Mouse (Mus musculus) CH12.LX (cell line): ENCODE data around the gene Gm20388. TPM values are rescaled to one million over a fixed set of nuclear protein-coding genes. Genes with fewer than 3 reads are reported as not detected.

ENCODE experiments used
- DNase-seq: peaks from one replicate; pipeline ENCODE4 v3.0.0-alpha.2; 2013; ENCODE audit errors: extremely low read depth
- H3K27ac ChIP-seq: 2 replicates; pipeline ENCODE4 v1.5.1; 2012; ENCODE audit warnings: low read depth, mild to moderate bottlenecking, control low read depth, moderate library complexity; ENCODE audit not compliant: insufficient read depth
- H3K27me3 ChIP-seq: replicated peaks from 2 replicates; pipeline ENCODE3; 2012; ENCODE audit warnings: inconsistent platforms
- H3K36me3 ChIP-seq, 2 experiments: replicated peaks in 1 of 2; 2 replicates each; pipeline versions ENCODE3 to v1.6.1; 2012; ENCODE audit warnings: inconsistent platforms in 1 of 2, low read length in 1 of 2, mild to moderate bottlenecking in 1 of 2, mixed read lengths in 1 of 2, moderate library complexity in 1 of 2; ENCODE audit not compliant: control insufficient read depth in 1 of 2, insufficient read depth in 1 of 2
- H3K4me1 ChIP-seq, 2 experiments: 2 replicates each; pipeline ENCODE4 v1.6.1; 2012; ENCODE audit warnings: inconsistent platforms in 1 of 2, moderate library complexity in 1 of 2; ENCODE audit not compliant: insufficient read depth in 2 of 2, control insufficient read depth in 1 of 2
- H3K4me2 ChIP-seq: 2 replicates; pipeline ENCODE4 v1.6.1; 2012; ENCODE audit warnings: low read depth, mild to moderate bottlenecking, control low read depth; ENCODE audit not compliant: poor library complexity, insufficient read depth, severe bottlenecking
- H3K4me3 ChIP-seq, 3 experiments: fragments of 150-350 bp in 1 of 3; sonication (generic) in 1 of 3; replicated peaks in 1 of 3; 2 replicates each; pipeline versions ENCODE3 to v1.5.1; 2011 to 2012; ENCODE audit warnings: low read depth in 2 of 3, low read length in 2 of 3, mild to moderate bottlenecking in 2 of 3, moderate library complexity in 2 of 3, control low read depth in 1 of 3, improper control_type of control experiment in 1 of 3, inconsistent platforms in 1 of 3, mixed read lengths in 1 of 3; ENCODE audit not compliant: poor library complexity in 1 of 3
- H3K79me2 ChIP-seq: replicated peaks from 2 replicates; pipeline ENCODE4 v1.6.1; 2012; ENCODE audit warnings: mild to moderate bottlenecking, moderate library complexity; ENCODE audit not compliant: control insufficient read depth, poor library complexity, insufficient read depth, severe bottlenecking; ENCODE audit errors: extremely low read depth
- H3K9ac ChIP-seq: 2 replicates; pipeline ENCODE4 v1.6.1; 2012; ENCODE audit warnings: low read depth, mild to moderate bottlenecking, control low read depth, moderate library complexity; ENCODE audit not compliant: insufficient read depth
- H3K9me3 ChIP-seq: replicated peaks from 2 replicates; pipeline ENCODE3; 2012; ENCODE audit warnings: low read length, inconsistent platforms, mixed read lengths
- BHLHE40 ChIP-seq: IDR thresholded peaks from 2 replicates; pipeline ENCODE4 v1.6.1; 2011; ENCODE audit warnings: mild to moderate bottlenecking, low read depth, low read length, improper control_type of control experiment
- CHD1 ChIP-seq: IDR thresholded peaks from 2 replicates; pipeline ENCODE4 v1.6.1; 2012; ENCODE audit warnings: low read depth, low read length, improper control_type of control experiment, inconsistent platforms
- CHD2 ChIP-seq: IDR thresholded peaks from 2 replicates; pipeline ENCODE4 v1.6.1; 2011; ENCODE audit warnings: low read length, improper control_type of control experiment
- E2F4 ChIP-seq: IDR thresholded peaks from 2 replicates; pipeline ENCODE4 v1.6.1; 2011; ENCODE audit warnings: low read depth, low read length, improper control_type of control experiment; ENCODE audit not compliant: insufficient replicate concordance
- ELF1 ChIP-seq: IDR thresholded peaks from 2 replicates; pipeline ENCODE4 v1.6.1; 2014; ENCODE audit warnings: low read depth, mild to moderate bottlenecking, inconsistent platforms, low read length, improper control_type of control experiment
- ETS1 ChIP-seq: conservative IDR thresholded peaks from 2 replicates; pipeline ENCODE4 v1.6.1; 2012; ENCODE audit warnings: low read depth, mild to moderate bottlenecking, inconsistent platforms, low read length, improper control_type of control experiment, moderate library complexity
- GABPA ChIP-seq: IDR thresholded peaks from 2 replicates; pipeline ENCODE4 v1.6.1; 2012; ENCODE audit warnings: low read depth, low read length, improper control_type of control experiment, inconsistent platforms; ENCODE audit not compliant: insufficient replicate concordance
- JUN ChIP-seq: IDR thresholded peaks from 2 replicates; pipeline ENCODE4 v1.6.1; 2011; ENCODE audit warnings: low read depth, mild to moderate bottlenecking, low read length, improper control_type of control experiment, moderate library complexity; ENCODE audit not compliant: insufficient read depth
- MAFK ChIP-seq: IDR thresholded peaks from 2 replicates; pipeline ENCODE4 v1.6.1; 2011; ENCODE audit warnings: low read length, improper control_type of control experiment; ENCODE audit not compliant: insufficient replicate concordance
- MYC ChIP-seq: IDR thresholded peaks from 2 replicates; pipeline ENCODE4 v1.6.1; 2011; ENCODE audit warnings: low read depth, mild to moderate bottlenecking, improper control_type of control experiment, low read length
- PAX5 ChIP-seq: IDR thresholded peaks from 2 replicates; pipeline ENCODE4 v1.6.1; 2012; ENCODE audit warnings: low read length, inconsistent platforms, mixed read lengths
- POLR2A ChIP-seq: IDR thresholded peaks from 2 replicates; pipeline ENCODE4 v1.6.1; 2011; ENCODE audit warnings: low read depth, mild to moderate bottlenecking, improper control_type of control experiment, low read length
- SMC3 ChIP-seq: IDR thresholded peaks from 2 replicates; pipeline ENCODE4 v1.6.1; 2011; ENCODE audit warnings: low read depth, low read length, improper control_type of control experiment
- UBTF ChIP-seq: IDR thresholded peaks from 2 replicates; pipeline ENCODE4 v1.6.1; 2012; ENCODE audit warnings: low read depth, mild to moderate bottlenecking, inconsistent platforms, low read length, improper control_type of control experiment, moderate library complexity
- USF1 ChIP-seq: IDR thresholded peaks from 2 replicates; pipeline ENCODE4 v1.6.1; 2014; ENCODE audit warnings: low read depth, mild to moderate bottlenecking, inconsistent platforms, low read length, improper control_type of control experiment
- ZMIZ1 ChIP-seq: IDR thresholded peaks from 2 replicates; pipeline ENCODE4 v1.6.1; 2012; ENCODE audit warnings: low read depth, mild to moderate bottlenecking, inconsistent platforms, low read length, improper control_type of control experiment
- ZNF384 ChIP-seq: IDR thresholded peaks from 2 replicates; pipeline ENCODE4 v1.6.1; 2012; ENCODE audit warnings: low read depth, low read length, improper control_type of control experiment, inconsistent platforms
- dilution Hi-C: fragments of 300-500 bp; cut with MboI; formaldehyde crosslinking; loops from 2 replicates; pipeline ENCODE4 v1.14.3; 2020; ENCODE audit warnings: low sequenced_read_pairs; ENCODE audit not compliant: extremely low pct_unique_long_range_greater_than_20kb, extremely low pct_ligation_motif_present
- in situ Hi-C: fragments of 300-500 bp; cut with MboI; formaldehyde crosslinking; loops from 3 replicates; pipeline ENCODE4 v1.14.3; 2019; ENCODE audit warnings: low sequenced_read_pairs, low pct_ligation_motif_present, low pct_unique_long_range_greater_than_20kb, mixed read lengths
- polyA plus RNA-seq: library from polyadenylated mRNA; unstranded; fragments of >175 nt; gene quantifications from 2 replicates; pipeline ENCODE4 v1.2.1, GENCODE M21; 2012; ENCODE audit warnings: low read depth; ENCODE audit not compliant: insufficient read length
- total RNA-seq, 2 experiments: library from RNA; depleted of rRNA; stranded (reverse); fragments of 300-350 nt in 1 of 2; fragments of >200 nt in 1 of 2; gene quantifications; 2 replicates each; pipeline ENCODE4 v1.2.3; 2012 to 2014

The Gm20388 gene
- total and polyA plus RNA-seq, 3 experiments, result 14.8 to 26.3 (median 22.2) TPM

- Histone ChIP-seq H3K4me3 (no peak overlapping the region), H3K27me3 (peaks cover 66% of the 10 kb centered on the region), H3K9ac (no peak overlapping the region), H3K4me2 (0 out of 2 replicates have a peak overlapping the region, but pooled peaks have one; percentile 1), H3K79me2 (no peaks in the 10 kb centered on the region), H3K4me1 (no peaks in the 10 kb centered on the region), H3K9me3 (no peaks in the 10 kb centered on the region), H3K36me3 (no peaks in the 10 kb centered on the region), H3K27ac (no peak overlapping the region)
- DNase-seq, result no peak
- in situ Hi-C loops, result no loop called here
- TF ChIP-seq MYC (no peak), CHD1 (no peak), POLR2A (no peak), ELF1 (no peak), GABPA (no peak), E2F4 (no peak), USF1 (no peak), ZMIZ1 (no peak), CHD2 (no peak), ETS1 (no peak), PAX5 (no peak), MAFK (no peak), BHLHE40 (no peak), SMC3 (no peak), ZNF384 (no peak), JUN (no peak)
- dilution Hi-C loops, result no loop called here
Measured at GRCm38 (mm10) chr8:121474161-121474897, 1563.7 kb downstream of the Gm20388 start.

GRCm38 (mm10) chr8:121474898-121475284 is 1564.2 kb downstream of the Gm20388 start:
- dilution Hi-C loops (no loop called here), in situ Hi-C loops (no loop called here)
- Histone ChIP-seq H3K4me2 (0 out of 2 replicates have a peak overlapping the region, but pooled peaks have one; percentile 1), H3K79me2 (no peaks in the 10 kb centered on the region), H3K4me3 (no peak overlapping the region), H3K9ac (no peak overlapping the region), H3K36me3 (no peaks in the 10 kb centered on the region), H3K27me3 (peaks cover 70% of the 10 kb centered on the region), H3K4me1 (no peaks in the 10 kb centered on the region), H3K27ac (no peak overlapping the region), H3K9me3 (no peaks in the 10 kb centered on the region)
- DNase-seq, result no peak
- TF ChIP-seq UBTF, result no peak
- TF ChIP-seq CHD1, result no peak
- TF ChIP-seq ETS1, result no peak
